Mouse (Mus musculus): Measurements from ENCODE around the gene Gm20695. TPM values are rescaled to one million over a fixed set of nuclear protein-coding genes. Genes with fewer than 3 reads are reported as not detected.
"Not testable (repeated sequence)": the region's sequence is repeated elsewhere in the genome, so short reads cannot be mapped to it uniquely, and the experiment has no call there.

Gm20695 gene
- polyA plus RNA-seq, 1 experiment from 2014 or later, result 4.9 TPM

- H3K27ac ChIP-seq (ENCODE audit: low read depth, low read length); H3K4me3 ChIP-seq (ENCODE audit: low read depth, low read length); H3K4me2 ChIP-seq (replicated peaks; ENCODE audit: low read depth, low read length); H3K4me1 ChIP-seq (replicated peaks; ENCODE audit: control insufficient read depth, insufficient read depth, low read length); H3K9me3 ChIP-seq (ENCODE audit: control insufficient read depth, low read length); DNase-seq (ENCODE audit: low spot score); H3K36me3 ChIP-seq (ENCODE audit: control insufficient read depth, insufficient read depth, low read length); H3K27me3 ChIP-seq (ENCODE audit: control insufficient read depth, insufficient read depth, low read length); H3K9ac ChIP-seq (ENCODE audit: low read depth, low read length); ATAC-seq (ENCODE audit: low FRiP score): not testable (repeated sequence)
- 90% methylated on average over 11 of the region's 13 CpGs for WGBS
Measured at GRCm38 (mm10) chr16:3851301-3851700, 33.1 kb upstream of the Gm20695 start.

- Histone ChIP-seq H3K9me3 (ENCODE audit: control insufficient read depth, low read length) (no peaks in the 10 kb centered on the region), H3K27ac (ENCODE audit: low read depth, low read length) (no peak overlapping the region), H3K27me3 (ENCODE audit: control insufficient read depth, insufficient read depth, low read length) (no peaks in the 10 kb centered on the region), H3K4me2 (replicated peaks; ENCODE audit: low read depth, low read length) (no peak overlapping the region), H3K9ac (ENCODE audit: low read depth, low read length) (no peak overlapping the region), H3K4me1 (replicated peaks; ENCODE audit: control insufficient read depth, insufficient read depth, low read length) (no peaks in the 10 kb centered on the region), H3K4me3 (ENCODE audit: low read depth, low read length) (no peak overlapping the region), H3K36me3 (ENCODE audit: control insufficient read depth, insufficient read depth, low read length) (no peaks in the 10 kb centered on the region)
- ATAC-seq (ENCODE audit: low FRiP score) (no peak), DNase-seq (ENCODE audit: low spot score) (no peak)
- WGBS, result 24% methylated on average over 12 of the region's 12 CpGs
Measured at GRCm38 (mm10) chr16:3852586-3852985, 31.9 kb upstream of the Gm20695 start.

GRCm38 (mm10) chr16:3854437-3855182 is 29.8 kb upstream of the Gm20695 start:
- ATAC-seq (ENCODE audit: low FRiP score) (no peak), DNase-seq (ENCODE audit: low spot score) (no peak)
- Histone ChIP-seq H3K9me3 (ENCODE audit: control insufficient read depth, low read length) (no peaks in the 10 kb centered on the region), H3K4me3 (ENCODE audit: low read depth, low read length) (no peak overlapping the region), H3K4me1 (replicated peaks; ENCODE audit: control insufficient read depth, insufficient read depth, low read length) (no peaks in the 10 kb centered on the region), H3K36me3 (ENCODE audit: control insufficient read depth, insufficient read depth, low read length) (no peaks in the 10 kb centered on the region), H3K27me3 (ENCODE audit: control insufficient read depth, insufficient read depth, low read length) (no peaks in the 10 kb centered on the region), H3K9ac (ENCODE audit: low read depth, low read length) (no peak overlapping the region), H3K4me2 (replicated peaks; ENCODE audit: low read depth, low read length) (no peak overlapping the region), H3K27ac (ENCODE audit: low read depth, low read length) (no peak overlapping the region)
- WGBS, result 49% methylated on average over 11 of the region's 11 CpGs

- Histone ChIP-seq H3K9ac (ENCODE audit: low read depth, low read length) (no peak overlapping the region), H3K4me2 (replicated peaks; ENCODE audit: low read depth, low read length) (no peak overlapping the region)
- no peak for ATAC-seq (ENCODE audit: low FRiP score)
Measured at GRCm38 (mm10) chr16:3855776-3856175, 28.7 kb upstream of the Gm20695 start.

GRCm38 (mm10) chr16:3859254-3859653 is 25.2 kb upstream of the Gm20695 start:
- Histone ChIP-seq H3K9me3 (ENCODE audit: control insufficient read depth, low read length) (no peaks in the 10 kb centered on the region), H3K36me3 (ENCODE audit: control insufficient read depth, insufficient read depth, low read length) (no peaks in the 10 kb centered on the region), H3K27me3 (ENCODE audit: control insufficient read depth, insufficient read depth, low read length) (no peaks in the 10 kb centered on the region), H3K27ac (ENCODE audit: low read depth, low read length) (no peak overlapping the region), H3K4me3 (ENCODE audit: low read depth, low read length) (no peak overlapping the region), H3K4me1 (replicated peaks; ENCODE audit: control insufficient read depth, insufficient read depth, low read length) (no peaks in the 10 kb centered on the region), H3K4me2 (replicated peaks; ENCODE audit: low read depth, low read length) (no peak overlapping the region), H3K9ac (ENCODE audit: low read depth, low read length) (no peak overlapping the region)
- 92% methylated on average over 4 of the region's 4 CpGs for WGBS
- no peak for ATAC-seq (ENCODE audit: low FRiP score)
- DNase-seq (ENCODE audit: low spot score), result no peak

More at GRCm38 (mm10) chr16:3855776-3856175, 28.7 kb upstream of the Gm20695 start:
- Histone ChIP-seq H3K9me3 (ENCODE audit: control insufficient read depth, low read length) (no peaks in the 10 kb centered on the region), H3K4me3 (ENCODE audit: low read depth, low read length) (no peak overlapping the region), H3K4me1 (replicated peaks; ENCODE audit: control insufficient read depth, insufficient read depth, low read length) (no peaks in the 10 kb centered on the region), H3K27me3 (ENCODE audit: control insufficient read depth, insufficient read depth, low read length) (no peaks in the 10 kb centered on the region), H3K36me3 (ENCODE audit: control insufficient read depth, insufficient read depth, low read length) (no peaks in the 10 kb centered on the region), H3K27ac (ENCODE audit: low read depth, low read length) (no peak overlapping the region)
- WGBS, result 78% methylated on average over 1 of the region's 1 CpGs
- no peak for DNase-seq (ENCODE audit: low spot score)

GRCm38 (mm10) chr16:3871815-3872214 is 12.6 kb upstream of the Gm20695 start:
- Histone ChIP-seq H3K36me3 (ENCODE audit: control insufficient read depth, insufficient read depth, low read length) (no peaks in the 10 kb centered on the region), H3K27me3 (ENCODE audit: control insufficient read depth, insufficient read depth, low read length) (no peaks in the 10 kb centered on the region), H3K9ac (ENCODE audit: low read depth, low read length) (peak overlapping the region; percentile 64), H3K9me3 (ENCODE audit: control insufficient read depth, low read length) (no peaks in the 10 kb centered on the region), H3K27ac (ENCODE audit: low read depth, low read length) (0 out of 2 replicates have a peak overlapping the region, but pooled peaks have one; percentile 6), H3K4me3 (ENCODE audit: low read depth, low read length) (peak overlapping the region; percentile 51), H3K4me1 (replicated peaks; ENCODE audit: control insufficient read depth, insufficient read depth, low read length) (no peaks in the 10 kb centered on the region; the same call in 1 of the 2 replicates), H3K4me2 (replicated peaks; ENCODE audit: low read depth, low read length) (peak overlapping the region; percentile 81)
- WGBS, result 1% methylated on average over 16 of the region's 16 CpGs
- DNase-seq (ENCODE audit: low spot score) (no peak), ATAC-seq (ENCODE audit: low FRiP score) (no peak; the same call in 1 of the 2 replicates)

- no peaks in the 10 kb centered on the region for H3K27me3 ChIP-seq (ENCODE audit: control insufficient read depth, insufficient read depth, low read length)
- no peaks in the 10 kb centered on the region for H3K9me3 ChIP-seq (ENCODE audit: control insufficient read depth, low read length)
- DNase-seq (ENCODE audit: low spot score), result peak; percentile 90
- H3K4me3 ChIP-seq (ENCODE audit: low read depth, low read length), result peak within 1 kb of the TSS; percentile 51
- H3K36me3 ChIP-seq (ENCODE audit: control insufficient read depth, insufficient read depth, low read length), result no peaks in the 10 kb centered on the region
- H3K4me2 ChIP-seq (replicated peaks; ENCODE audit: low read depth, low read length), result peak within 1 kb of the TSS; percentile 81
- H3K4me1 ChIP-seq (replicated peaks; ENCODE audit: control insufficient read depth, insufficient read depth, low read length), result no peaks in the 10 kb centered on the region; the same call in 1 of the 2 replicates
- ATAC-seq (ENCODE audit: low FRiP score), result peak; percentile 99
- 4% methylated on average over 47 of the region's 47 CpGs for WGBS
- H3K27ac ChIP-seq (ENCODE audit: low read depth, low read length), result 0 out of 2 replicates have a peak within 1 kb of the TSS, but pooled peaks have one; percentile 6
- peak within 1 kb of the TSS; percentile 64 for H3K9ac ChIP-seq (ENCODE audit: low read depth, low read length)
Measured at GRCm38 (mm10) chr16:3872216-3873047, 12.0 kb upstream of the Gm20695 start, which contains the start of gene Naa60. Naa60 (plus strand) TSS chr16:3872375.

GRCm38 (mm10) chr16:3876346-3876745 is 8.1 kb upstream of the Gm20695 start:
- H3K4me3 ChIP-seq (ENCODE audit: low read depth, low read length), result no peak overlapping the region
- 94% methylated on average over 4 of the region's 4 CpGs for WGBS
- no peak overlapping the region for H3K4me2 ChIP-seq (replicated peaks; ENCODE audit: low read depth, low read length)

More at GRCm38 (mm10) chr16:3876346-3876745, 8.1 kb upstream of the Gm20695 start:
- Histone ChIP-seq H3K36me3 (ENCODE audit: control insufficient read depth, insufficient read depth, low read length) (no peaks in the 10 kb centered on the region), H3K9me3 (ENCODE audit: control insufficient read depth, low read length) (no peaks in the 10 kb centered on the region), H3K27ac (ENCODE audit: low read depth, low read length) (no peak overlapping the region), H3K9ac (ENCODE audit: low read depth, low read length) (no peak overlapping the region), H3K4me1 (replicated peaks; ENCODE audit: control insufficient read depth, insufficient read depth, low read length) (no peaks in the 10 kb centered on the region; the same call in 1 of the 2 replicates), H3K27me3 (ENCODE audit: control insufficient read depth, insufficient read depth, low read length) (no peaks in the 10 kb centered on the region)
- ATAC-seq (ENCODE audit: low FRiP score) (no peak), DNase-seq (ENCODE audit: low spot score) (no peak)

All from hindbrain, embryonic 11.5 days (tissue).